Mouse (Mus musculus): Measurements from ENCODE around the gene Gtf2a2.

- no peak for TF ChIP-seq CTCF (IDR thresholded peaks at IDR 0.05; ENCODE audit: low read depth)
- no peak for TF ChIP-seq EP300 (IDR thresholded peaks at IDR 0.05; ENCODE audit: low read depth)
These were observed 26.8 kb upstream of the Gtf2a2 start for GRCm38 (mm10) chr9:69985526-69985925.
